Mouse (Mus musculus): ENCODE data around the gene Shroom3. TPM values are rescaled to one million over a fixed set of nuclear protein-coding genes. Genes with fewer than 3 reads are reported as not detected.

Shroom3 gene
- polyA plus RNA-seq, 1 experiment from 2014 or later, result 8.3 TPM

DNA sequence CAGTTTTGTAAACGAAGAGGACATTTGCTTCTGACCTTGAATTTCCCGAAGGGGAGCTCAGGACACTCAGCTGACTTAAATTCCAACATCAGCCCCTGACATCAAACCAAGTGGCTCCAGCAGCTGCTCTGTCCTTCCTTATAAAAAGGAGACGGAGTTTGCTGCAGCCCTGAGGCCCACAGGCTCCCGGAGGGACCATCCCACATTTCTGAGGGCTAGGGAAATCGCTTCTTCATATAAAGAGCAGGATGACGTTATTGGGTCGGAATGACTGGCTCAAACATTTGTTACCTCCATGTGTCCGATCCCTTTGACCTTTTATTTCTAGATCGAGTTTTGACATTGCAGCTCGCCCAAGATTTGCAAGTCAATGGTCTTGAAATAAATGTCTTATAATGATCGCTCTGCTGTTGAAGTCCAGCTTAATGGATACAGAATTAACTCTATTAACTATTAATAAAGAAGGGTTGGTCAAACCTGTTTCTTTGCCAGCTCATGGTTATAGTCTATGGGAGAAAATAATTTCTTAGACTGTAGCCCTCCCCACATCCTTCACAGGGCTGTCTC, 102.7 kb downstream of the Shroom3 start:
- H3K9me3 ChIP-seq (ENCODE audit: control insufficient read depth, low read depth, low read length), result no peaks in the 10 kb centered on the region
- 76% methylated on average over 11 of the region's 11 CpGs for WGBS
- no peak overlapping the region for H3K4me2 ChIP-seq (replicated peaks; ENCODE audit: low read depth, low read length)
- no peak overlapping the region for H3K4me3 ChIP-seq (ENCODE audit: low read depth, low read length)
- no peaks in the 10 kb centered on the region for H3K36me3 ChIP-seq (ENCODE audit: control insufficient read depth, insufficient read depth, low read length)
- ATAC-seq (ENCODE audit: insufficient number of reproducible peaks, insufficient read depth, low FRiP score, low read depth), result no peak
- no peaks in the 10 kb centered on the region for H3K27me3 ChIP-seq (ENCODE audit: control insufficient read depth, insufficient read depth, low read length)
- H3K27ac ChIP-seq (ENCODE audit: low read length), result no peak overlapping the region
- H3K4me1 ChIP-seq (ENCODE audit: control insufficient read depth, insufficient read depth, low read length), result peaks cover 8% of the 10 kb centered on the region; the same call in 1 of the 2 replicates
- no peak overlapping the region for H3K9ac ChIP-seq (replicated peaks; ENCODE audit: low read depth, low read length)

DNA sequence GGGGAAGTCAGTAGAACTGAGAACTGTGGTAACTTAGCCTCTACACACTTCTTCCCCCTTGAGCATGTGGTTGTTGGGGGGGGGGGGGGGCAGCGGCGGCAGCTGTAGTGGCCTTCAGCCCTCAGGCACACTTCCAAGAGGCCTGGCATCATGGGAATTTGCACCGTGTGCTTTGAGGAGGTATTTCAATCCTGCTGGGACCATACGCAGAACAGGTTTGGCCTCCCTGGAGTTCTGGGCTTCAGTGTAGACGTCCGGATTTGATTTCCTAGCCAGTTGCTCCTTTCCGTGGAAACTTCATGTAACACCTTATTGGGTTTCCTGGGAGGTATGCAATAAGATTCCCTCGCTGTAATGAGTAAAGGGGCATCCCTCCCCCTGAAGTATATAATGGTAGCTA, 105.8 kb downstream of the Shroom3 start:
- Histone ChIP-seq H3K27ac (ENCODE audit: low read length) (no peak overlapping the region), H3K27me3 (ENCODE audit: control insufficient read depth, insufficient read depth, low read length) (no peaks in the 10 kb centered on the region), H3K4me2 (replicated peaks; ENCODE audit: low read depth, low read length) (no peak overlapping the region), H3K36me3 (ENCODE audit: control insufficient read depth, insufficient read depth, low read length) (no peaks in the 10 kb centered on the region), H3K9me3 (ENCODE audit: control insufficient read depth, low read depth, low read length) (no peaks in the 10 kb centered on the region), H3K4me1 (ENCODE audit: control insufficient read depth, insufficient read depth, low read length) (peaks cover 8% of the 10 kb centered on the region; the same call in 1 of the 2 replicates), H3K9ac (replicated peaks; ENCODE audit: low read depth, low read length) (no peak overlapping the region), H3K4me3 (ENCODE audit: low read depth, low read length) (no peak overlapping the region)
- ATAC-seq (ENCODE audit: insufficient number of reproducible peaks, insufficient read depth, low FRiP score, low read depth), result no peak
- 74% methylated on average over 8 of the region's 8 CpGs for WGBS

DNA sequence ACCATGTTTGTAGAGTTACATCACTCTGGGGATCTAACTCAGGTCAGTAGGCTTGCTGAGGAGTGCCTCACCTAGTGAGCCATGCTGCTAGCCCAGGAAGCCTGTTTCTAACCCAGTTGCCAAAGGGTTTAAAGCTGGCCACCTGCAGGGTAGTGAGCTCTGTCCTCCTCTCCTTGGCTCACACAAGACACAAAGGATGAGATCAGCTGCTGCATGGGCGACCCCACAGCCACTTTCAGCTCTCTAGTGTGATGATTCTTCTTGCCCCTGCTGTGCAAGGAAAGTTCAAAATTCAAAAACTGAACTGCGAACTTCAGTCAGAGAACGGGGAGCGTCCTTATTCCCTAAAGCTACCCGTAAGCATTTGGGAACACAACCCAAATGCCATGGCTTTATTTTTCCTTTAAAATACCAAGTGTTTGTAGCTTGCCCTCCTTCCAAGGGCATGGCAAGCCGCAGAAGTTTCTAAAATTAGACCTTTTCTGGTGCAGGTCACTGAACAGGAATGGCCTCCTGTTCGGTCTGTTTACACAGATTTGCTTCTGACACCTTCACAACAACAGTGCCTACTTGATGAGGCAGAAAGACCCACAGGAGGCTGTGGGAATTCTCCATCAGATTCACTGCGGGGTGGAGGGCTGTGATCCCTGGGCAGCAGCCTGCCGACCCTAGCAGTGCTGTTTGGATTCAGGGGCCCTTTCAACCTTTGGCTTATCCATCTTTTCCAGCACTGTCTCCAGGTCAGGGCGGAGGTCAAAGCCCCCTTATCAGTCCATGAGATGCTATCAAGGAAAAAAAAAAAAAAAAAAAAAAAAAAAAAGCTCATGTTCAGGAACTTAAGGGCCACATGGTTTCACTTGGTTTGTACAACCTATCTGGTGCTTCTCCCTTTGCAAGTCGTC, 113.1 kb downstream of the Shroom3 start:
- Histone ChIP-seq H3K27me3 (ENCODE audit: control insufficient read depth, insufficient read depth, low read length) (no peaks in the 10 kb centered on the region), H3K4me3 (ENCODE audit: low read depth, low read length) (no peak overlapping the region), H3K9me3 (ENCODE audit: control insufficient read depth, low read depth, low read length) (peaks cover 5% of the 10 kb centered on the region; the same call in 1 of the 2 replicates), H3K4me1 (ENCODE audit: control insufficient read depth, insufficient read depth, low read length) (no peaks in the 10 kb centered on the region), H3K9ac (replicated peaks; ENCODE audit: low read depth, low read length) (no peak overlapping the region), H3K27ac (ENCODE audit: low read length) (no peak overlapping the region), H3K36me3 (ENCODE audit: control insufficient read depth, insufficient read depth, low read length) (no peaks in the 10 kb centered on the region), H3K4me2 (replicated peaks; ENCODE audit: low read depth, low read length) (no peak overlapping the region)
- no peak for ATAC-seq (ENCODE audit: insufficient number of reproducible peaks, insufficient read depth, low FRiP score, low read depth)
- WGBS, result 28% methylated on average over 11 of the region's 11 CpGs

DNA sequence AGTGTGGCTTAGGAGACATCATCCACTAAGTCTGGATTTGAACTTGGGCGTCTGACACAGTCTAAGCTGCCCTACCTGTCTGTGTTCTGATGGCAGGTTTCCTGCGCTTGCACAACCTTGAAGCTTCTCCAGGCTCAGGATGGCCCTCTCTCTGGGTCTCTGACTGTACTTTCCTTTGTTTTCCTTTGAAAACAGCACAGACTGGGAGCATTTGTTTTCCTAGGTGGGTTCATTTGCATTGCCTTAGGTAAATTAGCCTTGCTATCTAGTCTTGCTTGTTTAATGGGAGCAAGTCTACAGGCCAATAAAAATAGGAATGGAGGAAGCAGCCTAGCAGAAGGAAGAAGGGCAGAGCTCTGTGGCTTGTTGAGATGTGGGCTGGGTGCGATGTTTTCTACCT, 114.7 kb downstream of the Shroom3 start:
- ATAC-seq (ENCODE audit: insufficient number of reproducible peaks, insufficient read depth, low FRiP score, low read depth), result no peak
- no peak overlapping the region for H3K4me3 ChIP-seq (ENCODE audit: low read depth, low read length)
- H3K9ac ChIP-seq (replicated peaks; ENCODE audit: low read depth, low read length), result no peak overlapping the region
- H3K27me3 ChIP-seq (ENCODE audit: control insufficient read depth, insufficient read depth, low read length), result no peaks in the 10 kb centered on the region
- H3K27ac ChIP-seq (ENCODE audit: low read length), result no peak overlapping the region
- WGBS, result 69% methylated on average over 3 of the region's 3 CpGs
- H3K4me2 ChIP-seq (replicated peaks; ENCODE audit: low read depth, low read length), result no peak overlapping the region
- H3K9me3 ChIP-seq (ENCODE audit: control insufficient read depth, low read depth, low read length), result peaks cover 5% of the 10 kb centered on the region; the same call in 1 of the 2 replicates
- H3K36me3 ChIP-seq (ENCODE audit: control insufficient read depth, insufficient read depth, low read length), result no peaks in the 10 kb centered on the region
- H3K4me1 ChIP-seq (ENCODE audit: control insufficient read depth, insufficient read depth, low read length), result no peaks in the 10 kb centered on the region

DNA sequence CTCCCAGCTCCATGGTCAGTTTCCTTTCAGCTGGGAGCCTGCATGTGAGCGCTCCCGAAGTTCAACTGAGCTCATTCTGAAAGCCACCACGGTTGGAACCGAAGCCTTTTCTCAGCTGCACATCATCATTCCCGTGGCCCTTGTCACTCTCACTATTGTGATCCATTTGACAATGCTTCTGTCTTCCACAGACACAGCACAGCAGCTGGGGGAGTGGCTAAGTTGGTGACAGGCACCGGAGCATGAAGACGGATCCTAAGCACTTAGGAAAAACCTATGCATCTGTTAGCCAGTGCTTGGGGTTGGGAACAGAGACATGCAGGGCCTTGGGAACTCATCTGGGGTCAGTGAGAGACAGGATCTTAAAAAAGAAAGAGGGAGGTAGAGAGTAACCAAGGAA, 121.1 kb downstream of the Shroom3 start:
- H3K27ac ChIP-seq (ENCODE audit: low read length), result no peak overlapping the region
- 47% methylated on average over 7 of the region's 7 CpGs for WGBS
- H3K4me3 ChIP-seq (ENCODE audit: low read depth, low read length), result no peak overlapping the region
- H3K4me2 ChIP-seq (replicated peaks; ENCODE audit: low read depth, low read length), result no peak overlapping the region
- 0 out of 2 replicates have a peak, but pooled peaks cover 6% of the 10 kb centered on the region for H3K4me1 ChIP-seq (ENCODE audit: control insufficient read depth, insufficient read depth, low read length)
- ATAC-seq (ENCODE audit: insufficient number of reproducible peaks, insufficient read depth, low FRiP score, low read depth), result no peak
- H3K9ac ChIP-seq (replicated peaks; ENCODE audit: low read depth, low read length), result no peak overlapping the region
- H3K27me3 ChIP-seq (ENCODE audit: control insufficient read depth, insufficient read depth, low read length), result no peaks in the 10 kb centered on the region
- no peaks in the 10 kb centered on the region for H3K36me3 ChIP-seq (ENCODE audit: control insufficient read depth, insufficient read depth, low read length)
- H3K9me3 ChIP-seq (ENCODE audit: control insufficient read depth, low read depth, low read length), result no peaks in the 10 kb centered on the region

DNA sequence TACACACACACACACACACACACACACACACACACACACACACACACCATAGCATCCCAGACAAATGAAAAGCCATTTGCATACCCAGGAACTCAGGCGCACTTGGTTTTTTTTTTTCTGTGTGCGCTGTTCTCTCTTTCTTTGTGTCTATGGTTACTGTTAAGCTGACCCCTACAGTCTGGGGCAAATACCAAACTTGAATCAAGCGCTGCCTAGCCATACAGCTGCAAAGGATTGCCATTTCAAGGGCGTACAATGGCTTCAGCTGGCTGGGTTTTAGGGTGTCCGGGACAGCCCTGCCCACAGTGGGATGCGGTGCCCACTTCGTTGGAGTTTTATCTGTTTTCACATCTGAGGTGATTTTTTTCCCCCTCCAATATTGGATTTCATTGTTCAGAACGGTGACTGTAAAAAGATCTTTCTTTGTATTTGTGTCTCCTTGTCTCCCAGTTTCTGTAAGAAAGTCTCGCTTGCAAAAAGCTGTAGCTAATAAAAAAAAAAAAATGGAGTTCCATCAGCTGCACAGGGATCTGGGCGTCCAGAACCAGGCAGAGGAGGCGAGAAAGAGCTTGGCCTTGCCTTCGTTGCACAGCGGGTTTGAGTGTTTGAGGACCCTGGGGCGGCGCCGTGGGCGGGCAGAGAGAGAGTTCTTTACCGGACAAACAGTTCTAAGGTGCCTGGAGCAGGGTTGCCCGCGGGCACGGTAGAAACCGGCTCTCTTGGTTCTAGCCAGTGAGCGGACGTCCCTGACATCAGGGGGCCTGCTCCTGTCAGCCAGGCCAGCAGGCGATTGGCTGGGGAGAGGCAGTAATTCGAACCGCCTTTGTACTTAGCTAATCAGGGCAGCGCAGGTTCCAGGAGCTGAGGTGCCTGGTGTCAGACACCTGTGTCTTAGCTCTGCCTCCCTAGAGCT, 125.5 kb downstream of the Shroom3 start:
- ATAC-seq (ENCODE audit: insufficient number of reproducible peaks, insufficient read depth, low FRiP score, low read depth), result peak; percentile 91
- Histone ChIP-seq H3K9ac (replicated peaks; ENCODE audit: low read depth, low read length) (no peak overlapping the region), H3K4me1 (ENCODE audit: control insufficient read depth, insufficient read depth, low read length) (peaks cover 26% of the 10 kb centered on the region), H3K36me3 (ENCODE audit: control insufficient read depth, insufficient read depth, low read length) (no peaks in the 10 kb centered on the region), H3K4me2 (replicated peaks; ENCODE audit: low read depth, low read length) (peak overlapping the region; percentile 36), H3K27me3 (ENCODE audit: control insufficient read depth, insufficient read depth, low read length) (no peaks in the 10 kb centered on the region), H3K9me3 (ENCODE audit: control insufficient read depth, low read depth, low read length) (no peaks in the 10 kb centered on the region), H3K27ac (ENCODE audit: low read length) (peak overlapping the region; percentile 13; the same call in 1 of the 2 replicates), H3K4me3 (ENCODE audit: low read depth, low read length) (peak overlapping the region; percentile 20)
- 8% methylated on average over 28 of the region's 28 CpGs for WGBS

DNA sequence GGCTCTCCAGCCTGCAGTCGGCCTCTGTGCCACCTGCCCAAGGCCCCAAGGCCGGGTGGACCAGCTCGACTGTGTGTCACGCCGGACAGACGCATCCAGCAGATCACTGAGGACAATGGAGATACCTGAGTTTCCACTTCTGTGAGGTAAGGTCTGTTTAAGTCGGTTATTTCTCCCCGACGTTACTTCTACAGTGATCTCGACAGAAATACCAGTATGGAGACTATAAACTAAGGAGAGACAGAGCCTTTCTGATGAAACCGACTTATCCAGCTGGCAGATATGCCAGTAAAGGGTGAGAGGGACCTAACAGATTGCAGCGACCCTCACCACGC, 126.1 kb downstream of the Shroom3 start:
- 21% methylated on average over 13 of the region's 13 CpGs for WGBS
- ATAC-seq (ENCODE audit: insufficient number of reproducible peaks, insufficient read depth, low FRiP score, low read depth), result no peak

DNA sequence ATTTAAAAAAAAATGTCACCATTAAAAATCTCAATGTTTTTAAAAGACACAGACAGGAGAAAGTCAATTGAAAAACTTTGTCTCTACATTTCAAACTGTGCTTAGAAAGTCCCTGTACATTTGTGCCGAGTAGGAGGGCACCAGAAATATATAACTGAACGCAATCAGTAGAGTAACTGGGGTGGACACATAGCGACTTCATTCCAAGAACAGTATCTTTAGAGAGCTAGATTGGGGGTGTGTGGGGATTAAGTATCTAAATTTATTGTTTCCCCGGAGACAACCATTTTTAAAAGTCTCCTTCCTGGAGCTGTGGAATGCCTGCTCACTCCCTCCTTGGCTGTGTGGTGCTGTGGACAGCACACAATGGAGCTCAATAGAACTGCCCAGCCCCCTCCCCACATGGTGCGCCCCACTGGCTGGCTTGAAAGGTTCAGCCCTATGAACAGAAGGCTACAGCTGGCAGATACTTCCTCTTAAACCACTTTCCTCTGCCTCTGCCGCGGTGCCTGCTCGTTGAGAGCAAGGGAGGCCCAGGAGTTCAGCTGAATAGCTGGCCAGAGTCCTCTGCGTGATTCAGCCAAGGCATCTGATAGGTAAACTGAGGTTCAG, 127.8 kb downstream of the Shroom3 start:
- Histone ChIP-seq H3K27me3 (ENCODE audit: control insufficient read depth, insufficient read depth, low read length) (no peaks in the 10 kb centered on the region), H3K4me1 (ENCODE audit: control insufficient read depth, insufficient read depth, low read length) (peaks cover 26% of the 10 kb centered on the region), H3K4me3 (ENCODE audit: low read depth, low read length) (no peak overlapping the region), H3K9ac (replicated peaks; ENCODE audit: low read depth, low read length) (no peak overlapping the region), H3K27ac (ENCODE audit: low read length) (no peak overlapping the region), H3K9me3 (ENCODE audit: control insufficient read depth, low read depth, low read length) (no peaks in the 10 kb centered on the region), H3K36me3 (ENCODE audit: control insufficient read depth, insufficient read depth, low read length) (no peaks in the 10 kb centered on the region), H3K4me2 (replicated peaks; ENCODE audit: low read depth, low read length) (no peak overlapping the region)
- ATAC-seq (ENCODE audit: insufficient number of reproducible peaks, insufficient read depth, low FRiP score, low read depth), result no peak
- 10% methylated on average over 9 of the region's 9 CpGs for WGBS

More for the DNA sequence above, 126.1 kb downstream of the Shroom3 start:
- H3K4me3 ChIP-seq (ENCODE audit: low read depth, low read length), result peak overlapping the region; percentile 20
- H3K4me1 ChIP-seq (ENCODE audit: control insufficient read depth, insufficient read depth, low read length), result peaks cover 26% of the 10 kb centered on the region
- no peak overlapping the region; the same call in 1 of the 2 replicates for H3K27ac ChIP-seq (ENCODE audit: low read length)
- H3K36me3 ChIP-seq (ENCODE audit: control insufficient read depth, insufficient read depth, low read length), result no peaks in the 10 kb centered on the region
- H3K27me3 ChIP-seq (ENCODE audit: control insufficient read depth, insufficient read depth, low read length), result no peaks in the 10 kb centered on the region
- peak overlapping the region; percentile 36; the same call in 1 of the 2 replicates for H3K4me2 ChIP-seq (replicated peaks; ENCODE audit: low read depth, low read length)
- no peak overlapping the region for H3K9ac ChIP-seq (replicated peaks; ENCODE audit: low read depth, low read length)
- H3K9me3 ChIP-seq (ENCODE audit: control insufficient read depth, low read depth, low read length), result no peaks in the 10 kb centered on the region

Measured in stomach, embryonic 14.5 days (tissue).